Mouse (Mus musculus) myocyte (in vitro differentiated cells): ENCODE measurements around the gene Ampd2. TPM values are rescaled to one million over a fixed set of nuclear protein-coding genes. Genes with fewer than 3 reads are reported as not detected.

ENCODE experiments used
- H3K27me3 ChIP-seq: one replicate; pipeline ENCODE4 v1.6.1; 2011; ENCODE audit not compliant: control insufficient read depth, insufficient read depth, insufficient read length
- H3K36me3 ChIP-seq: one replicate; pipeline ENCODE4 v1.6.1; 2011; ENCODE audit not compliant: control insufficient read depth, insufficient read depth
- H3K4me2 ChIP-seq: one replicate; pipeline ENCODE4 v1.6.1; 2011; ENCODE audit warnings: low read depth, control low read depth
- H3K4me3 ChIP-seq: one replicate; pipeline ENCODE4 v1.5.1; 2011; ENCODE audit warnings: mild to moderate bottlenecking, control low read depth, moderate library complexity
- H3K79me2 ChIP-seq: one replicate; pipeline ENCODE4 v1.6.1; 2011; ENCODE audit not compliant: control insufficient read depth, insufficient read depth
- H3ac ChIP-seq: one replicate; pipeline ENCODE4 v1.6.1; 2011; ENCODE audit not compliant: control insufficient read depth, insufficient read length
- CEBPB ChIP-seq: IDR thresholded peaks from 2 replicates; pipeline ENCODE4 v1.6.1; 2011; ENCODE audit warnings: mild to moderate bottlenecking, moderate library complexity; ENCODE audit not compliant: poor library complexity, insufficient read depth, severe bottlenecking
- E2F4 ChIP-seq: IDR thresholded peaks from one replicate; pipeline ENCODE4 v1.6.1; 2011; ENCODE audit warnings: mild to moderate bottlenecking, control low read depth, moderate library complexity; ENCODE audit not compliant: insufficient read depth
- MAX ChIP-seq: IDR thresholded peaks from one replicate; pipeline ENCODE4 v1.6.1; 2011; ENCODE audit warnings: low read depth, mild to moderate bottlenecking, control low read depth
- MYOD1 ChIP-seq, 3 experiments: IDR thresholded peaks; one replicate each; pipeline ENCODE4 v1.6.1; 2011; ENCODE audit warnings: control low read depth in 2 of 3, low read depth in 2 of 3, mild to moderate bottlenecking in 2 of 3, moderate library complexity in 1 of 3; ENCODE audit not compliant: insufficient read length in 2 of 3, control insufficient read depth in 1 of 3
- MYOG ChIP-seq, 3 experiments: IDR thresholded peaks; one replicate each; pipeline ENCODE4 v1.6.1; 2011; ENCODE audit warnings: control low read depth in 2 of 3, low read depth in 2 of 3, mild to moderate bottlenecking in 2 of 3; ENCODE audit not compliant: insufficient read length in 2 of 3, control insufficient read depth in 1 of 3, insufficient read depth in 1 of 3
- POLR2A ChIP-seq: IDR thresholded peaks from one replicate; pipeline ENCODE4 v1.6.1; 2011; ENCODE audit warnings: low read depth, mild to moderate bottlenecking, control low read depth, moderate library complexity; ENCODE audit not compliant: insufficient read length
- POLR2AphosphoS2 ChIP-seq: IDR thresholded peaks from one replicate; pipeline ENCODE4 v1.6.1; 2011; ENCODE audit warnings: low read depth, control low read depth; ENCODE audit not compliant: insufficient read length
- REST ChIP-seq: IDR thresholded peaks from one replicate; pipeline ENCODE4 v1.6.1; 2011; ENCODE audit warnings: mild to moderate bottlenecking, control low read depth, moderate library complexity; ENCODE audit not compliant: insufficient read depth, insufficient read length
- SRF ChIP-seq: IDR thresholded peaks from one replicate; pipeline ENCODE4 v1.6.1; 2011; ENCODE audit warnings: low read depth; ENCODE audit not compliant: control insufficient read depth, insufficient read length
- TCF12 ChIP-seq: IDR thresholded peaks from one replicate; pipeline ENCODE4 v1.6.1; 2011; ENCODE audit warnings: mild to moderate bottlenecking, control low read depth; ENCODE audit not compliant: poor library complexity, insufficient read depth, severe bottlenecking
- TCF3 ChIP-seq: IDR thresholded peaks from one replicate; pipeline ENCODE4 v1.6.1; 2011; ENCODE audit warnings: low read depth, control low read depth; ENCODE audit not compliant: insufficient read length
- USF1 ChIP-seq: IDR thresholded peaks from one replicate; pipeline ENCODE4 v1.6.1; 2011; ENCODE audit warnings: low read depth, mild to moderate bottlenecking, control low read depth, moderate library complexity
- polyA plus RNA-seq: library from polyadenylated mRNA; unstranded; fragments of >200 nt; fragmentation: generic; extraction: Trizol; gene quantifications from one replicate; pipeline ENCODE4 v1.2.1, GENCODE M21; 2012; ENCODE audit warnings: missing spikeins

The Ampd2 gene
- polyA plus RNA-seq, 1 experiment: 32.6 TPM

DNA sequence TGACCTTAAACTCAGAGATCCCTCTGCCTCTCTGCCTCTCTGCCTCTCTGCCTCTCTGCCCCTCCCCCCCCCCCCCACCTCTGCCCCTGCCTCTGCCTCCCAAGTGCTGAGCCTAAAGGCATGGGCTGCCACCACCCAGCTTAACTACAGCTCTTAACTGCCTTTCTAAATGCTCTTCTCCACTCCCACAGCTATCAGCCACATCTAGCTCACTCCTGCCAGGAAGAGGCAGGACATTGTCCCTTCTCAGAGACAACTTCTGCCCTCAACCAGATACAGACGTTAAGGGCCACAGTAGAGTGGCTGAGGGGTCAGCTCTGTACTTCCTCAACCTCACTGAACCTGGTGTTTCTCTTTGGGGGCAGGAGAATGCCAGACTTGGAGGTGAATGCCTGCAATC, 17.6 kb downstream of the Ampd2 start:
- Histone ChIP-seq H3K36me3 (no peaks in the 10 kb centered on the region), H3K79me2 (no peaks in the 10 kb centered on the region), H3K4me2 (no peak overlapping the region), H3ac (no peak overlapping the region), H3K4me3 (no peak overlapping the region), H3K27me3 (no peaks in the 10 kb centered on the region)
- no peak for TF ChIP-seq USF1
- TF ChIP-seq SRF: no peak
- TF ChIP-seq TCF12: no peak
- no peak for TF ChIP-seq TCF3
- no peak for TF ChIP-seq E2F4
- TF ChIP-seq POLR2AphosphoS2: no peak
- no peak for TF ChIP-seq CEBPB
- TF ChIP-seq REST: no peak
- TF ChIP-seq POLR2A: no peak
- no peak for TF ChIP-seq MYOD1 (IDR thresholded peaks at IDR 0.05; ENCODE audit: control insufficient read depth in 1 of 3, insufficient read length in 2 of 3, low read depth in 2 of 3)
- no peak for TF ChIP-seq MAX
- TF ChIP-seq MYOG (IDR thresholded peaks at IDR 0.05; ENCODE audit: control insufficient read depth in 1 of 3, insufficient read depth in 1 of 3, insufficient read length in 2 of 3, low read depth in 2 of 3): no peak

GRCm38 (mm10) chr3:108067370-108067934, 19.0 kb downstream of the Ampd2 start:
- no peak overlapping the region for H3K4me2 ChIP-seq
- H3K27me3 ChIP-seq: no peaks in the 10 kb centered on the region
- H3K79me2 ChIP-seq: no peaks in the 10 kb centered on the region
- no peak overlapping the region for H3ac ChIP-seq
- no peaks in the 10 kb centered on the region for H3K36me3 ChIP-seq
- no peak for TF ChIP-seq SRF
- no peak for TF ChIP-seq MYOD1 (IDR thresholded peaks at IDR 0.05; ENCODE audit: control insufficient read depth in 1 of 3, insufficient read length in 2 of 3, low read depth in 2 of 3)
- no peak for TF ChIP-seq MYOG (IDR thresholded peaks at IDR 0.05; ENCODE audit: control insufficient read depth in 1 of 3, insufficient read depth in 1 of 3, insufficient read length in 2 of 3, low read depth in 2 of 3)
- TF ChIP-seq TCF3: no peak
- TF ChIP-seq TCF12: no peak
- TF ChIP-seq REST: no peak
- no peak for TF ChIP-seq USF1
- TF ChIP-seq CEBPB: no peak
- no peak for TF ChIP-seq MAX
- no peak for TF ChIP-seq POLR2AphosphoS2
- no peak for TF ChIP-seq E2F4
- no peak for TF ChIP-seq POLR2A
- H3K4me3 ChIP-seq: no peak overlapping the region

DNA sequence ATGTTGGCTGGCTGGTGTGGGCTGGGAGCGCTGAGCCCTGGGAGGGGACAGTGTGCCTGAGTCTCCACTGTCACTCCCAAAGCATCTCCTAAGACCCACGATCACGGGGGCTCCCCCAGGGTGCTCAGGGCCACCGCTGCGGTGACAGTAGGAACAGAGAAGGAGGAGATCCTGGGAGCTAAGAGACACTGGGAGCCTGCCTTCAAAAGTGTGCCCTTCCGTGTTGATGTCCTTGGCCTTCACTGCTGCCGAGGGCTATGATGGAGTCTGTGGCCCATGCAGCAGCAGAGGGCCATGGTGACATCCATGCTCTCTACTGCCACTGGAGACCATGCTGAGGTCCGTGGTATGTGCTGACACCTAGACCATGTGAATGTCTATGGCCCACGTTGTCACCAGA, 20.9 kb downstream of the Ampd2 start:
- Histone ChIP-seq H3K36me3 (no peaks in the 10 kb centered on the region), H3K79me2 (no peaks in the 10 kb centered on the region), H3K4me2 (no peak overlapping the region), H3K27me3 (no peaks in the 10 kb centered on the region), H3ac (no peak overlapping the region), H3K4me3 (no peak overlapping the region)
- TF ChIP-seq MYOD1 (IDR thresholded peaks at IDR 0.05; ENCODE audit: control insufficient read depth in 1 of 3, insufficient read length in 2 of 3, low read depth in 2 of 3) (no peak), POLR2AphosphoS2 (no peak), REST (no peak), POLR2A (no peak), MYOG (IDR thresholded peaks at IDR 0.05; ENCODE audit: control insufficient read depth in 1 of 3, insufficient read depth in 1 of 3, insufficient read length in 2 of 3, low read depth in 2 of 3) (no peak), CEBPB (no peak), TCF3 (no peak), E2F4 (no peak), SRF (no peak), TCF12 (no peak)

DNA sequence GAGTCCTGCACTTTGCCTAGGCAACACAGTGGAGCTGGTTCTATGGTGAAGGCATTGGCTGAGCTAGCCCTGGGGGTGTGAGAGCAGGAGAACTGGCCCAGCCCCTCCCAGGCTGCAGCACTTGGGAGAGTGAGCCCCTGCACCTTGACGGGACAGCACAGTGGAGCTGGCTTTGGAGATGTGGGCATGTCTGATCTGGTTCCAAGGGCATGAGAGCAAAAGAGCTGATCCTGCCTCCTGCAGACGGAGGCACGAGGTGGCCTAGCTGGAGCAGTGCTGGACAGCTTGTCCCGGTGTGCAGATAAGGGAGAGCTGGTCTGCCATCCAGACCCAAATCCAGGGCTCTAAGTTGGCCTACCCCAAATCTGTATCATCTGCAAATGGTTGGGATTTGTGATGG, 21.8 kb downstream of the Ampd2 start:
- Histone ChIP-seq H3K36me3 (no peaks in the 10 kb centered on the region), H3K79me2 (no peaks in the 10 kb centered on the region), H3K4me2 (no peak overlapping the region), H3ac (no peak overlapping the region), H3K27me3 (no peaks in the 10 kb centered on the region), H3K4me3 (no peak overlapping the region)
- TF ChIP-seq E2F4 (no peak), MYOD1 (IDR thresholded peaks at IDR 0.05; ENCODE audit: control insufficient read depth in 1 of 3, insufficient read length in 2 of 3, low read depth in 2 of 3) (no peak)

- no peak overlapping the region for H3K4me2 ChIP-seq
- TF ChIP-seq MYOD1 (IDR thresholded peaks at IDR 0.05; ENCODE audit: control insufficient read depth in 1 of 3, insufficient read length in 2 of 3, low read depth in 2 of 3) (no peak), TCF12 (no peak), POLR2A (no peak)
- no peaks in the 10 kb centered on the region for H3K36me3 ChIP-seq
- no peak overlapping the region for H3K4me3 ChIP-seq
- H3K27me3 ChIP-seq: no peaks in the 10 kb centered on the region
- no peak overlapping the region for H3ac ChIP-seq
- no peaks in the 10 kb centered on the region for H3K79me2 ChIP-seq
These were observed 23.8 kb downstream of the Ampd2 start for GRCm38 (mm10) chr3:108062648-108063047.
